Mouse (Mus musculus) embryo, embryonic 11 days (tissue): ENCODE data around the gene Pccb.

Experiments used
- DNase-seq: peaks from one replicate; pipeline ENCODE4 v3.0.0-alpha.2; 2015

Gene Pccb

DNA sequence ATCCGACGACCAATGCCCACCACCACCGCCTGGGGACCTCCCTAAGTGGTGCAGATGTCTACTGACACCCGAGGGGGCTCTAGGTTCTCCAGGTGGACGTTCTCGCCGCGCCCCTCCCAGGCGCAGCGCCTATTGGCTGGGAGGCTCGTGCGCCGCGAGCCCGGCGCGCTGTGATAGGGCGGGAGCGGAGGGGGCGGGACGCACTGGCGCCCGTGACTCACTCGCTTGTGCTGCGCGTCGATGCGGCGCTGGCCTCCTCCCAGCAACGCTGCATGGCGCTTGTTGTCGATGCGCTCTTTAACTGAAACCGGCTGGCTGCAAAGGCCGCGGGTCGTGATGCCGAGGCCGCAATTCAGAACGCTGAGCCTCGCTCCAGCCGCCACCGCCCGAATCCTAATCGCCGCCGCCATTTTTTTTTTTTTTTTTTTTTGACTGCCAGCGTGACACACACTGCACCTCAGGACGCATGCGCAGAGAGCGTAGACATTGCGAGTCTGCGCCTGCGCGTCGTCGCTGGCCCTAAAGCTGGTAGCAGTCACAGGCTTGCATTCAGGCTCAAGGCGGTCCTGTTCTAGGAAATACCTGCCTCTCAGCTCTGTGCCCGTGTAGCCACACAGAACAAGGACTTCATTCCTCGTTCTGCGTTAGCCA lies at the start of gene Pccb:
Gene Pccb, minus strand, starts transcription at position 451 of the 651 bp plus-strand sequence.
- DNase-seq: peak; percentile 98

- DNase-seq: no peak
Observed at GRCm38 (mm10) chr9:101083728-101084127, 49.0 kb upstream of the Pccb start.

DNA sequence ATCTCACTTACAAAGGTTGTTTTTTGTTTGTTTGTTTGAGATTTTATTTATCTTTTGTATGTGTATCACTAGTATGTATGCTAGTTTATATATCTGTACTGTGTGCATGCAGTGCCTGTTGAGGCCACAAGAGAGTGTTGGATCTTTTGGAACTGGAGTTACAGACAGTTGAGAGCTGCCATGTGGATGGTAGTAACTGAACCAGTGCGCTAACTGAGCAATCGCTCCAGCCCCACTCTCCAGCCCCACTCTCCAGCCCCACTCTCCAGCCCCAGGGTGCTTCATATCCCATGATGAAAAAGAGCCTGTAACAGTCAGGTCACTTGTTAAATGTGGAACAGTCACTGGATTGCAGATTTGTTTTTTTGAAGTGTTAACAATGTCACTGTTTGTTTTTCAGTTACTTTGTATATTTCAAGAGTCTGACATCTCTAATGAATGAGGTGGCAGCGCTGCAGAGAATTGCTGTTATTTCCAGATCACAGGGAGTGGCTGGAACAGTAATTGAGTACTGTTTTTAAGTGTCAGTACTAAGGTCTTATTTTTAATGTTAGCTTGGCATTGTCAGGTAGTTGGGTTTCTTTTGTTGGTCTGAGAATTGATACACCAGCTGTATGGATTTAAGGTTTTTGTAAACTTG lies 45.5 kb upstream of the Pccb start:
- no peak for DNase-seq

DNA sequence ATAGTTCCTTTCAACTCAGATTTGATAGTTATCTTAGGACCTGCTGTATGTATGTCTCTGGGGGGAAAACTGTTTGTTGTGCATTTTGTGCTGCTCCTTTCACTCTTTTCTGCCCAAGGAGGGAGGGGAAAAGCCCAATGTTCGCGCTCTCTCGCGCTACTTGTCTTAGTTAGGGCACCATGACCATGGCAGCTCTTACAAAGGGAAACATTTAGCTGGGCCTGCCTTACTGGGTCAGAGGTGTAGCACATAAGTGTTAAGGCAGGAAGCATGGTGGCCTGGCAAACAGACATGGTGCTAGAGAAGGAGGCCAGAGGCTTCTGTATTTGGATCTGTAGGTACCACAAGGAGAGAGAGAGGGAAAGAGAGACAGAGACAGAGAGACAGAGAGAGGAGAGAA lies 43.9 kb upstream of the Pccb start:
- DNase-seq: peak; percentile 30

GRCm38 (mm10) chr9:101077486-101077885 lies 42.8 kb upstream of the Pccb start:
- DNase-seq: no peak

DNA sequence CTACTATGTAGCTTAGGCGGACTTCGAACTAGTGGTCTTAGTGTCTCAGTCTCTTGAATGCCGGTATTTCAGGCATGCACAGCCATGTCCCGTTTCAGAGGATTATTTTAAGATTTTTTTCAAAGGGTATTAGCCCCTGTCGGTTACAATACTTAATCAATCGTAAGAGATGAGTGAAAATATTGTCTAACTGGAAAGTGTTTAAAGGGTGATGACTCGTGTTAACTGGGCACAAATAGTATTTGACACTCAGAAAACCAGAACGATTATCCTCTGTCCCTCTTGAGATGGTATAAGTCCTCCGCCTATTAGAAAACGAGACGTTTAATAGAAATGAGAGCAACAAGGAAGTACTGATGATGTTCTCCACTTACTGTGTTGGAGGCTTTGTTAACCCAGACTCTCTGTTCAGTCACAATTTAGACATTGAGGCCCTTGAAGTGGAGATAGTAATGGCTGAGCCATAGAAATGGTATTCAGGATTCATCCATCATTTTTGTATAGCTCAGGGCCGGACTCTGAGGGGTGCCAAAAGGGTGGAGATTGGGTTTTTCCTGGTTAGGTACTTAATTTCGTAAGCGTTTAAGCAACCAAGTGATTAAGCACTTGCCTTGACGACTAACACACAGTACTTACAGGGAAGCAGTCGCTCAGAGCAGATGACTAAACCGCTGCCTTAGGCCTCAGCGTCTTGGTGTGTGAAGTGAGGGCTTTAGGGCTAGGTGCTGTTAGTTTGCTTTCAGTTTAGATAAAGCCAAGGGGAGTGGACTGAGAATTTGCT lies 41.6 kb upstream of the Pccb start:
- peak; percentile 41 for DNase-seq

GRCm38 (mm10) chr9:101075694-101076093 lies 41.0 kb upstream of the Pccb start:
- DNase-seq: no peak

GRCm38 (mm10) chr9:101075091-101075581 lies 40.4 kb upstream of the Pccb start:
- DNase-seq: peak; percentile 66

GRCm38 (mm10) chr9:101074332-101075021 lies 39.8 kb upstream of the Pccb start:
- peak; percentile 81 for DNase-seq

DNA sequence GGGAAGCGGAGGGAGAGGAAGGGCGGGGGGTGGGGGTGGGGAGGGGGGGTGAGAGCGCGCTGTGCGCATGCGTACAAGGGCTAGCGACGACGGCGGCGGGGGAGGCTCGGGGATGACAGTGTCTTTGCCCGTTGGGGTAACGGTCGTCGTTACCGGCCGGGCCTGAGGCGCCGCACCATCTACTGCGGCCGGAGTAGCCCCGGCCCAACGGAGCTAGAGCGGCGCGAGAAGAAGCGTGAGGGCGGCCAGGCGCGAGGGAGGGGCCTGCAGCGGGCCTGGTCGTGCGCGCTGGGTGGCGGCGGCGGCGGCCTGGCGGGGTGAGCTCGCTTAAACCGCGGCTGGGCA lies 39.3 kb upstream of the Pccb start, which contains the start of gene Msl2:
Gene Msl2, plus strand, starts transcription at position 115 of the 345 bp plus-strand sequence.
- no peak for DNase-seq

DNA sequence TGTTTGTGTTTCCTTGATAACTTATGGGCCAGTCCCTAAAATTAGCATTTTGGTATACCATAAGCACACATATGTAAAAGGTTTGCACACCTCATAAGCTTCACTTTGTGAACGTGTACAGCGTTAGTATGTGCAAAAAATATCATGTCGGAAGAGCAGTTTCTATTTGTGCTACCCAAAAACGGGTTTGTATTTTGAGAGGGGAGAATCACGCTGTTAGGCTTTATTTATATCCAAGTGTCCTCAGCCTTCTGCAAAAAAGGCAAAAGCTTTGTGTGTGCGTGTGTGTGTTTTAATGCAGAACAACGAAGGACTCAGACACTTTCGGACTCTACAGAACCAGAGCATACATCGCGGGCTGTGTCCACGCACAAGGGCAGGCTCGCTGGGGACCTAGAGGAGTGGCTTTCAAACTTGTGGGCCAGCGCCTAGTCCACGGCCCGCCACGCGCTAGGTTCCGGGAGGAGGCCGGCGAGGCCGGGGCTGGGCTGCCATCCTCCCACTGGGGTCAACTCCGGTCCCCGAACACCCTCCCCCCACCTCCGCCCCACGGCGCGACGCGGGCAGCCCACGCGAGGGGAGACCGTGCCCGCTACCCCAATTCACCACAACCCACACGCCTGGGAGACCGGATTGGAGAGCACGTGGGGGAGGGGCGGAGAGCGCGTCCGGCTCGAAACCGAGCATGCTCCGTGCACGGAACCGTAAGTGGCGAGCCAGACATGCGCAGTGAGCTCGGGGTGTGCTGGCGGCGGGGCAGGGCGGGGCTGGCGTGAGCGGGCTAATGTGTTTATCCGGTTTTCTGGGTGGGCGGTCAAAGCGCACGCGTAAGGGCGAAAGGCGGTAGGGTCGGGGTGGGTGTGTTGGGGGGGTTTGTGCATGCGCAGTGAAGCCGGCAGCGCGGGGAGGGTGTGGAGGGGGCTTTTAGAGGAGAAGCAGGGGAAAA lies 38.6 kb upstream of the Pccb start:
- DNase-seq: peak; percentile 99

GRCm38 (mm10) chr9:101072506-101072905 lies 37.8 kb upstream of the Pccb start:
- DNase-seq: peak; percentile 5

DNA sequence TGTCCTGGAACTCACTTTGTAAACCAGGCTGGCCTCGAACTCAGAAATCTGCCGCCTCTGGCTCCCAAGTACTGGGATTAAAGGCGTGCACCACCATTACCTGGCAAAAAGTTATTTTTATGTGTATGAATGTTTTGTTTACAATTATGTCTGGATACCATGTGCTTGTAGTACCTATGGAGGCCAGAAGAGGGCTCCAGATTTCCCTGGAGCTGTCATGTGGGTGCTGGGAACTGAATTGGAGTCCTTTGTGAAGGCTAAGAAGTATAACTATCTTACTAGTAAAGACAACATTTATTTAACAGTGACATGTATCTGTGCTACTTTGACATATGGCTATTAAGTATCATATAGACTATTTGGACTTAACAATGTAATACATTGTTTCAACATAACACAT lies 35.1 kb upstream of the Pccb start:
- DNase-seq: no peak

DNA sequence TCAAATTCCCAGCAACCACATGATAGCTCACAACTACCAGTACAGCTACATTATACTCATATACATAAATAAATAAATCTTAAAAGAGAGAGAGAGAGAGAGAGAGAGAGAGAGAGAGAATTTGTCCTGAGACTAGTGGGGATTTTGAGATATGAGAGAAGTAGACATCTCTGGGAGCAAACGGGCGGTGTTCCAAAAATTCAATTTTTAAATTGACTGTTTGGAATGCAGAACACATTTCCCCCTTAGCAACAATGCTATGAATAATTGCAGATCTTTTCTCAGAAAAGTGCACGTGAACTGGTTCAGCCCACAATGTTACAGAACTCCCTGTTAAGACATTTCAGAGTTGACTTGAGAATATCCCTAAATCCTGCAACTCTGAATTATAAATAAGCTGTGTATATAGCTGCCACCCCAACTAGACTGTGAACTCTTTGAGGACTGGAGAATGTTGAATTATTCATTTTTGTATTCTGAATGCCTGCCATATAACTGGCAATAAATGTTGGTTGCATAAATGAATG lies 30.4 kb upstream of the Pccb start:
- no peak for DNase-seq

- DNase-seq: no peak
Observed at GRCm38 (mm10) chr9:101062253-101062780, 27.6 kb upstream of the Pccb start.

GRCm38 (mm10) chr9:101061035-101061434 lies 26.3 kb upstream of the Pccb start:
- DNase-seq: no peak

DNA sequence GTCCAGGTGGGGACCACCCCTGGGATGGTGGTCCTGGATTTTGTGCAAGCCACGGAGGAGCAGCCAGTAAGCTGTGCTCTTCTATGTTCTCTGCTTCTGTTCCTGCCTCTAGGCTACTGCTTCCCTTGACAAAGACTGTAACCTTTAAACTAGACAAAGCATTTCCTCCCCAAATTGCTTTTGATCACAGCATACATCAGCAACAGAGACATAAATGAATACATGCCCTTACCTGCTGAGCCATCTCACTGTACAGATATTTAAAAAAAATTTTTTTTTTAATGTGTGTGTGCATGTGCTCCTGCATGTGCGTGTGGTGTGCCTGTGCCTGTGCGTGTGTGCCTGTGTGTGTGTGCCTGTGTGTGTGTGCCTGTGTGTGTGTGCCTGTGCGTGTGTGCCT lies 22.5 kb upstream of the Pccb start:
- no peak for DNase-seq

DNA sequence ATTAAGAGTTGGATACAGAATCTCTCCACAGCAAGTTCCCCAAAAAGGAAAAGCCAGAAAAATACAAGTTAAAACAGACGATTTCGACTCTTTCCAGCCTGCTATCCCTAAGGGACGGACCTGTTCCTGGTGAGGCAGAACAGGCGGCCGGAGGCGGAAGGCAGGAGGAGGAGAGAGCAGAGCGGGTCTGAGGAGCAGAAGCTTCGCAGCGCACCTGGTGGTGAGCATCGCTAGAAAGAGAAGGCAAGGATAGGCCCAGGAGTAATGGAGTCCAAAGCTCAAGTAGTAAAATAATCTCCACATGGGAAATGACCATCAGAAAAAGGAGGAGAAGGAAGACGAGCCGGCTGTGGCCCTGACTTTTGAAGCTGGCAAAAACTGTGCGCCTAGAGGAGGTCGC lies 18.6 kb upstream of the Pccb start:
- DNase-seq: no peak

GRCm38 (mm10) chr9:101052691-101053090 lies 18.0 kb upstream of the Pccb start:
- no peak for DNase-seq

GRCm38 (mm10) chr9:101052007-101052406 lies 17.3 kb upstream of the Pccb start:
- no peak for DNase-seq

DNA sequence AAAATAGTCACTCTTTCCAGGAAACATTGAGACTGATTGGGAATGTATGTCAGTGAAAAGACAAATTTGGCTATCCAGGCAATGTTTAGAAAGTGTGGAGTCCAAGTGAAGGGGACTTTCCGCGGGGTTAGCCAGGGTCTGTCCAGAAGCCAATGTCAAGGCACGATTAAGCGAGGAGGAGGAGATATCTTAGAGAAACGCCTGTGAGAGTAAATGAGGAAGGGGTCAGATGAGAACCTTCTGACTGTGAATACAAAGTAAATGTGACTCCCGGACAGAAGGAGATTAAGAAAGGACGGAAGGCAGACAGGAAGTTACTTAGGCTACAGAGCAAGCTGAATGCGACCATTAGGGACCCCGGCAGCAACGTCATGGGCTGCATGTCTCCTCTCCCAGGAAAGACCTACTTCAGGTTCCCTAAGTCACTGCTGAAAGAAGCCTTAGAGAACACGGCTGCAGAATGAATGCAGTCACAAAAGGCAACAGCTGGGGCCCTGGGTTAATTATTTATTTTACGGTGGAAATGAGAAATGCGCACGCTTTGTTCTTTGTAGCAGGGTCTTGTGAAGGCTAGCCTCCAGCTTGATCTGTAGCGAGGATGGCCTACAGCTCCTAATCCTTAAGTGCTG lies 11.1 kb upstream of the Pccb start:
- DNase-seq: peak; percentile 7
